15 mouse cellular contexts compared by ENCODE assay signal in the genomic region with DNA sequence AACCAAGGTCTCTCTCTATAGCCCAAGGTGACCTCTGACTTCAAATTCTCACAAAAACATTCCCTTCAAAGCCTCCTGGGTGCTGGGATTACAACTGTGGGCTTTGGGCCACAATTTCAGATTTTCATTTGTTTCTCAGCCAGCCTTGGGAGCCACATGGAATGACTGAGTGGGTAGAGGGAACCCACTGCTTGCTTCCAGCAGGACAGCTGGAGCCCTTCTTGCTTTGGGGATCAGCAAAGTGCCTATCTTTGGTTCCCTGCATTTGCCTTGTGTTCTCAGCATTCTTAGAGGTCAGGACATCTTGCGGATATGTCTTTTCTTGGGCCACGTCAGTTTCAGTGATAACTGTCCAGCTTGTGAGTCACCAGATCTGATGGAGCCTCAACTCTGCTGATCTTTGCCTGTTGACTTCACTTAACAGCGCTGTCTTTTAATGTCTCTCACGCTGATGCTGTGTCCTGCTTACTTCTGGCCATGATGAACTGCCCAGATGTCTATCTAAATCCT.
"Had no signal": no experiment of that assay in that cellular context is flagged by ENCODE, and none has a peak within 500 bp of the region (broad histone marks: within the 10 kb centered on the region; RNA-seq: fewer than 3 reads in every experiment).

No protein-coding gene starts in this region.

- H3K4me1 ChIP-seq: neural tube, embryonic 15.5 days had no signal

- H3K4me2 ChIP-seq: neural tube, embryonic 15.5 days; stomach, embryonic 15.5 days had no signal

- H3K9me3 ChIP-seq: neural tube, embryonic 15.5 days; stomach, embryonic 15.5 days had no signal

- H3K27me3 ChIP-seq: neural tube, embryonic 15.5 days; stomach, embryonic 15.5 days had no signal

- DNase-seq: retina, postnatal 1 day; right cerebral cortex, adult 18-20 months; right cerebral cortex, postnatal 14 days; right cerebral cortex, postnatal 25 days; right cerebral cortex, postnatal 4 days; spleen, adult 18-20 months; thymus, adult 18-20 months; thymus, adult 2 months; thymus, postnatal 14 days; thymus, postnatal 25 days; thymus, postnatal 36 days; thymus, postnatal 4 days had no signal

- H3K27ac ChIP-seq: neural tube, embryonic 15.5 days; stomach, embryonic 15.5 days; stomach, postnatal 0 days had no signal

- H3K36me3 ChIP-seq: neural tube, embryonic 15.5 days; stomach, embryonic 15.5 days had no signal

- H3K4me3 ChIP-seq: neural tube, embryonic 15.5 days; stomach, embryonic 15.5 days had no signal

- H3K9ac ChIP-seq: neural tube, embryonic 15.5 days; stomach, embryonic 15.5 days had no signal
